Mouse (Mus musculus): ENCODE results near the gene Alg14. TPM values are rescaled to one million over a fixed set of nuclear protein-coding genes. Genes with fewer than 3 reads are reported as not detected.

Alg14 gene
- polyA plus RNA-seq, 1 experiment: 4.7 TPM

DNA sequence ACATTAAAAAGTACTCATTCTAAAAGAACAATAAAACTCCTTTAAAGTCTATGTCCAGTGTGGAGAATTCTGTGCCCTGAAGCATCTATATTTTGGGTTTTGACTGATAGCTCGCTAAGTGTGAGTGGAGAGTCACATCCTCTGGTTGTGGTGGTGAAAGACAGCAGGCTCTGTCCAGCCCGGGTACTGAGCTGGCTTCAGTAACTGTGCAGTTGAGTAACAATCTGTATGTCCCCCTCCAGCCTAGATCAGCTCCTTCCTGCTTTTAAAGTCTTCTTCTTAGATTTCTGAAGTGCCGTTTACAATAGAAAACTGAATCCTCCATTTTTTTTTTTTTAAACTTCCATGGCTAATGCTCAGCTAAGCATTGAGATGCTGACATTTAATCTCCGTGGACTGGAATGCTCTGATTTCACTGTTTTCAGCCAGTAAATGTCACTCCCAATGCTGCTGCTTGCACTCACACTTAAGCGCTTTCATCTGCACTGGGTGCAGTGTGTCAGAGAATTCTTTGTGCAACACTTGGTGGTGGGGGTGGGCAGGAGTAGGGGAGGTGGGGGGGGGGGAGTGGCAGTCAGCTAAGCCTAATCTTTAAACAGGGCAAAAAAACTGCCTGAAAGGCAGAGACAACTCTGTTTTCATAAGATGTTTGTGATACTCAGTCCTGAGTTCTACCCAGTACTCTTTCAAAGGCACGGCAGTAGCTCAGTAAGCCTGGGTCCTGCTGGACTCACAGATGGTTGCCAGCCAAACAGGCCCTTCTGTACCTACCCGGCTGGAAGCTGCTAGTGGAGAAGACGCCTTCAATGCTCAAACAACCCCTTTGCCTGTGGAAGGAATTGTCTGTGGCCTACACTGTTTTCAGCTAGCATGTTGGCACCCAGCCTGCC, 52.7 kb downstream of the Alg14 start:
- no peak for TF ChIP-seq POLR2A (IDR thresholded peaks at IDR 0.05; ENCODE audit: borderline replicate concordance, control insufficient read depth, low read depth, low read length)
- no peak for TF ChIP-seq CTCF (IDR thresholded peaks at IDR 0.05; ENCODE audit: control insufficient read depth, insufficient read depth, low read length)
- WGBS: 18% methylated on average over 8 of the region's 8 CpGs
- Histone ChIP-seq H3K4me1 (ENCODE audit: control insufficient read depth, insufficient read depth, low read length) (peaks cover 10% of the 10 kb centered on the region), H3K27ac (ENCODE audit: control insufficient read depth, insufficient read depth, low read depth, low read length, poor library complexity) (peak overlapping the region; percentile 65), H3K4me3 (replicated peaks; ENCODE audit: control insufficient read depth, low read depth, low read length) (no peak overlapping the region)

GRCm38 (mm10) chr3:121344951-121345642, 53.5 kb downstream of the Alg14 start:
- 11% methylated on average over 11 of the region's 11 CpGs for WGBS

DNA sequence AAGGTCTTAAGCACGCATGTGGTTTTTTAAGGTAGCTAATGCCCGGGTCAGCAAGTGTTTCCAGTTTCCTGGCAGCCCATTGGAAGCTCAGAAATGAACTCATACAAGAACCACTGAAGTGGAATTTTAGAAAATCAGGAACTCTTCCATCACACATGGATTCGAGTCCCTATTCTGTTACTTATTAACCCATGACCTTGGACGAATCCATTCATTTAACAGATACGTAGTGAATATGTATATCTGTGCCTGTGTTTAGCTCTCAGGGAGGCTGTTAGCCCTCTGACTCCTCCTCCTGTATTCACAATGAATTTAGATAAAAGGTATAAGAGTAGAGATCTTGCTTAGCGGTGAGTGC, 54.0 kb downstream of the Alg14 start:
- 52% methylated on average over 6 of the region's 6 CpGs for WGBS

More at GRCm38 (mm10) chr3:121344951-121345642, 53.5 kb downstream of the Alg14 start:
- TF ChIP-seq POLR2A (IDR thresholded peaks at IDR 0.05; ENCODE audit: borderline replicate concordance, control insufficient read depth, low read depth, low read length) (no peak), CTCF (IDR thresholded peaks at IDR 0.05; ENCODE audit: control insufficient read depth, insufficient read depth, low read length) (no peak)
- Histone ChIP-seq H3K4me3 (replicated peaks; ENCODE audit: control insufficient read depth, low read depth, low read length) (no peak overlapping the region), H3K4me1 (ENCODE audit: control insufficient read depth, insufficient read depth, low read length) (peaks cover 10% of the 10 kb centered on the region), H3K27ac (ENCODE audit: control insufficient read depth, insufficient read depth, low read depth, low read length, poor library complexity) (peak overlapping the region; percentile 70)

GRCm38 (mm10) chr3:121346507-121347267, 55.1 kb downstream of the Alg14 start:
- 65% methylated on average over 12 of the region's 12 CpGs for WGBS
- H3K27ac ChIP-seq (ENCODE audit: control insufficient read depth, insufficient read depth, low read depth, low read length, poor library complexity): no peak overlapping the region
- no peak overlapping the region for H3K4me3 ChIP-seq (replicated peaks; ENCODE audit: control insufficient read depth, low read depth, low read length)
- H3K4me1 ChIP-seq (ENCODE audit: control insufficient read depth, insufficient read depth, low read length): peaks cover 10% of the 10 kb centered on the region
- no peak for TF ChIP-seq CTCF (IDR thresholded peaks at IDR 0.05; ENCODE audit: control insufficient read depth, insufficient read depth, low read length)
- TF ChIP-seq POLR2A (IDR thresholded peaks at IDR 0.05; ENCODE audit: borderline replicate concordance, control insufficient read depth, low read depth, low read length): no peak

More for the DNA sequence above, 54.0 kb downstream of the Alg14 start:
- peaks cover 10% of the 10 kb centered on the region for H3K4me1 ChIP-seq (ENCODE audit: control insufficient read depth, insufficient read depth, low read length)
- TF ChIP-seq POLR2A (IDR thresholded peaks at IDR 0.05; ENCODE audit: borderline replicate concordance, control insufficient read depth, low read depth, low read length): no peak
- no peak for TF ChIP-seq CTCF (IDR thresholded peaks at IDR 0.05; ENCODE audit: control insufficient read depth, insufficient read depth, low read length)
- no peak overlapping the region for H3K4me3 ChIP-seq (replicated peaks; ENCODE audit: control insufficient read depth, low read depth, low read length)
- H3K27ac ChIP-seq (ENCODE audit: control insufficient read depth, insufficient read depth, low read depth, low read length, poor library complexity): peak overlapping the region; percentile 70

DNA sequence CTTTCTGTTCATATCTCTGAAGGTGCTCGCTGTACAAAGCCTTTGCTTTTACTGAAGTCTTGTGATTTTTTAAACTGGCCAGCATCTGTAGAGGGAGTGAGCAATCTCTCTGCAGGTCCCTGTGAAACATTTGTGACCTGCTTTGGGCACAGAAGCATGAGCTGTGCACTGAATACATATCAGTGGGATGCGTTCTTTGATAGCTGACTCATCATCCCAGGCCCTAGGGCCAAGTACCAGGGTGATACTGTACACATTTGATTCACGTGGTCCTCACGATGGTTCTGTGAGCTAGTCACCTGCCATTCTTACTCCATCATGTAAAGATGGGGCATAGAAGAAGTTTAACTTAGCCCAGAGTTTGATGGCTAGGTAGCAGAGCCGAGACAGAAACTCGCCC, 57.2 kb downstream of the Alg14 start:
- Histone ChIP-seq H3K4me3 (replicated peaks; ENCODE audit: control insufficient read depth, low read depth, low read length) (no peak overlapping the region), H3K27ac (ENCODE audit: control insufficient read depth, insufficient read depth, low read depth, low read length, poor library complexity) (no peak overlapping the region), H3K4me1 (ENCODE audit: control insufficient read depth, insufficient read depth, low read length) (peaks cover 11% of the 10 kb centered on the region)
- TF ChIP-seq CTCF (IDR thresholded peaks at IDR 0.05; ENCODE audit: control insufficient read depth, insufficient read depth, low read length) (no peak), POLR2A (IDR thresholded peaks at IDR 0.05; ENCODE audit: borderline replicate concordance, control insufficient read depth, low read depth, low read length) (no peak)
- 78% methylated on average over 6 of the region's 6 CpGs for whole genome bisulfite sequencing

- 89% methylated on average over 33 of the region's 33 CpGs for WGBS
- Histone ChIP-seq H3K27ac (ENCODE audit: control insufficient read depth, insufficient read depth, low read depth, low read length, poor library complexity) (no peak overlapping the region), H3K4me3 (replicated peaks; ENCODE audit: control insufficient read depth, low read depth, low read length) (no peak overlapping the region), H3K4me1 (ENCODE audit: control insufficient read depth, insufficient read depth, low read length) (peaks cover 10% of the 10 kb centered on the region)
- TF ChIP-seq CTCF (IDR thresholded peaks at IDR 0.05; ENCODE audit: control insufficient read depth, insufficient read depth, low read length) (no peak), POLR2A (IDR thresholded peaks at IDR 0.05; ENCODE audit: borderline replicate concordance, control insufficient read depth, low read depth, low read length) (no peak)
These were observed 58.0 kb downstream of the Alg14 start for GRCm38 (mm10) chr3:121349334-121350169.

DNA sequence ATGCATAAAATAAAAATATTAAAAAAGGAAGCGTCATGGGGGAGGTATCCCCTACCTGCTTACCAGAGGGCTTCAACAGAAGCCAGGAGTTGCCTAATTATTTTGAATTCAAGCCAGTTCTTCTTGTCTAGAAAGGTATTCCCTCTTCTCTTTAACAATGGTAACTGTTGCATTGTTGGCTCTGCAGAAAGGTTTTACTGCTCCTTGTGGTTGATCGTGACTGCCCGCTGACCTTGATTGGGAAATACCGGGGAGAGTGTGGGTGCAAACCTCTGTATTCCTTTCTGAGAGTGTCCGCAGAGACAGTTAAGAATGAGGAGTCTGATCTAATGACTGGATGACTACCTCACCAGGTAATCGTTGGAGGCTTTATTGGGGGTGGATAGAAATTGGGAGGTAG, 59.7 kb downstream of the Alg14 start:
- TF ChIP-seq CTCF (IDR thresholded peaks at IDR 0.05; ENCODE audit: control insufficient read depth, insufficient read depth, low read length) (no peak), POLR2A (IDR thresholded peaks at IDR 0.05; ENCODE audit: borderline replicate concordance, control insufficient read depth, low read depth, low read length) (no peak)
- peaks cover 5% of the 10 kb centered on the region for H3K4me1 ChIP-seq (ENCODE audit: control insufficient read depth, insufficient read depth, low read length)
- whole genome bisulfite sequencing: 43% methylated on average over 6 of the region's 6 CpGs
- H3K4me3 ChIP-seq (replicated peaks; ENCODE audit: control insufficient read depth, low read depth, low read length): no peak overlapping the region
- H3K27ac ChIP-seq (ENCODE audit: control insufficient read depth, insufficient read depth, low read depth, low read length, poor library complexity): no peak overlapping the region
